Mouse (Mus musculus) myocyte (in vitro differentiated cells): ENCODE measurements at regions not wholly inside any gene's neighbourhood (a gene's known extent, or its start where the extent isn't known, plus 50 kb on each side); places are given as distances from the start of the nearest gene placed in this dataset.
A peak's percentile ranks its signal among the peaks of the same experiment; 100 is the strongest.

Experiments
- CEBPB ChIP-seq: IDR thresholded peaks from 2 replicates; pipeline ENCODE4 v1.6.1; 2011; ENCODE audit warnings: mild to moderate bottlenecking, moderate library complexity; ENCODE audit not compliant: poor library complexity, insufficient read depth, severe bottlenecking
- E2F4 ChIP-seq: IDR thresholded peaks from one replicate; pipeline ENCODE4 v1.6.1; 2011; ENCODE audit warnings: mild to moderate bottlenecking, control low read depth, moderate library complexity; ENCODE audit not compliant: insufficient read depth
- MAX ChIP-seq: IDR thresholded peaks from one replicate; pipeline ENCODE4 v1.6.1; 2011; ENCODE audit warnings: low read depth, mild to moderate bottlenecking, control low read depth
- MYOD1 ChIP-seq, 3 experiments: IDR thresholded peaks; one replicate each; pipeline ENCODE4 v1.6.1; 2011; ENCODE audit warnings: control low read depth in 2 of 3, low read depth in 2 of 3, mild to moderate bottlenecking in 2 of 3, moderate library complexity in 1 of 3; ENCODE audit not compliant: insufficient read length in 2 of 3, control insufficient read depth in 1 of 3
- MYOG ChIP-seq, 3 experiments: IDR thresholded peaks; one replicate each; pipeline ENCODE4 v1.6.1; 2011; ENCODE audit warnings: control low read depth in 2 of 3, low read depth in 2 of 3, mild to moderate bottlenecking in 2 of 3; ENCODE audit not compliant: insufficient read length in 2 of 3, control insufficient read depth in 1 of 3, insufficient read depth in 1 of 3
- POLR2A ChIP-seq: IDR thresholded peaks from one replicate; pipeline ENCODE4 v1.6.1; 2011; ENCODE audit warnings: low read depth, mild to moderate bottlenecking, control low read depth, moderate library complexity; ENCODE audit not compliant: insufficient read length
- POLR2AphosphoS2 ChIP-seq: IDR thresholded peaks from one replicate; pipeline ENCODE4 v1.6.1; 2011; ENCODE audit warnings: low read depth, control low read depth; ENCODE audit not compliant: insufficient read length
- REST ChIP-seq: IDR thresholded peaks from one replicate; pipeline ENCODE4 v1.6.1; 2011; ENCODE audit warnings: mild to moderate bottlenecking, control low read depth, moderate library complexity; ENCODE audit not compliant: insufficient read depth, insufficient read length
- SRF ChIP-seq: IDR thresholded peaks from one replicate; pipeline ENCODE4 v1.6.1; 2011; ENCODE audit warnings: low read depth; ENCODE audit not compliant: control insufficient read depth, insufficient read length
- TCF12 ChIP-seq: IDR thresholded peaks from one replicate; pipeline ENCODE4 v1.6.1; 2011; ENCODE audit warnings: mild to moderate bottlenecking, control low read depth; ENCODE audit not compliant: poor library complexity, insufficient read depth, severe bottlenecking
- TCF3 ChIP-seq: IDR thresholded peaks from one replicate; pipeline ENCODE4 v1.6.1; 2011; ENCODE audit warnings: low read depth, control low read depth; ENCODE audit not compliant: insufficient read length
- USF1 ChIP-seq: IDR thresholded peaks from one replicate; pipeline ENCODE4 v1.6.1; 2011; ENCODE audit warnings: low read depth, mild to moderate bottlenecking, control low read depth, moderate library complexity

DNA sequence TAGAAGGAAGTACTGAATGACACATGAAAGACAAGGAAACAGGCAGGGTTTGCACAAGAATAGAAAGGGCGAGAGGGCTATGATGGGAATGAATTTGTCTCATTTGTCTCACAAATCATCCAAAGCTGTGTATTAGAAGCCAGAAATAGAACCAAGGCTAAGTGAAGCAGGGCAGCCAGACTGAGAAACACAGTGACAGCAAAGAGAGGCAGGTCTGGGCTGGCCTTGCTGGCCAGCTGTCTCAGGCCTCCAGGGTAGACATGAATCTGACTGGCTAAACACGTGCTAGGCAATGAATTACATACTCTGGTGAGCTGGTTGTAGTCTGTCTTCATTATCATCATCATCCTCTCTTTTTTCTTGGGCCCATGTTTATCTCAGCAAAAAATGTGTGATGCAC, 101.7 kb upstream of the 1810046K07Rik start:
- TF ChIP-seq POLR2AphosphoS2 (no peak), MYOG (IDR thresholded peaks at IDR 0.05; ENCODE audit: control insufficient read depth in 1 of 3, insufficient read depth in 1 of 3, insufficient read length in 2 of 3, low read depth in 2 of 3) (peak in 1 of 3 experiments; percentile 5), POLR2A (no peak), TCF12 (no peak), E2F4 (no peak), REST (no peak), MAX (no peak), TCF3 (no peak), SRF (no peak), USF1 (no peak), MYOD1 (IDR thresholded peaks at IDR 0.05; ENCODE audit: control insufficient read depth in 1 of 3, insufficient read length in 2 of 3, low read depth in 2 of 3) (no peak), CEBPB (no peak)
